Mouse (Mus musculus): ENCODE measurements around the gene Mgat5b.
A peak's percentile ranks its signal among the peaks of the same experiment; 100 is the strongest.

The Mgat5b gene

DNA sequence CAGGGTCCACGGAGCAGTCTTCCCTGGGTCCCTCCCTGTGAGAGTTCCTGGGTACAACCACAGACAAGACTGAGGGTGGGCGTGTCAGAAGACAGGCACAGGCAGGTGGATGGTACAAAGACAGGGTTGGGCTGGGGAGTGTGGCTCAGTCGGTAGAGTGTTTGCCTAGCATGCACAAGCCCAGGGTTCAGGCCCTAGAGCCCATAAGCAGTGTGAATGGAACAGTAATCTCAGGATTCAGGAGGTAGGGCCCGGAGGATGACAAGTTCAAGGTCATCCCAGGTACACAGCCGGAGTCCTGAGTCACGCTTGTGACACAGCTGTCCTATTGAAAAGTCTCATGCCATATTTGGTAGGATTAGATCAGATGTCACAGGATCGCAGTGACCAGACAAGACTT is 55.7 kb downstream of the Mgat5b start:
- no peak for DNase-seq (ENCODE audit: low spot score in 2 of 2)

DNA sequence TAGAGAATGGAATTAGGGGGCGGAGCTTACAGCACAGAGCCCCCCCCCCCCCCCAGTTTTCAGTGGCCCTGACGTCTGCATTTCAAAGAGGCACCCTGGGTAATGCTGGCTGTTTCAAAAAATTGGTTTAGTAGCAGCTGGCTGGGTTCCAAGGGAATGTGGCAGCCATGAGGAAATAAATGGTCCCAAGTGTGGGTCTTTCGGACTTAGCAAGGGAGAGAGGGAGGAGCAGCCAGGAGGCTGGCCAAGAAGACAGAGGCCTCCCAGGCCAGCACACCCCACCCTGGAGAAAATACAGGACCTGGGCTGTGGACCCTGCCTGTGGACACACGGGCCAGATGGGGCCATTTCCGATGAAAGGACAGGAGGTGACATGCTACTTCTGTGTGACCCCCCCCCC is 61.6 kb downstream of the Mgat5b start:
- no peak for DNase-seq (ENCODE audit: low spot score in 2 of 2)

DNA sequence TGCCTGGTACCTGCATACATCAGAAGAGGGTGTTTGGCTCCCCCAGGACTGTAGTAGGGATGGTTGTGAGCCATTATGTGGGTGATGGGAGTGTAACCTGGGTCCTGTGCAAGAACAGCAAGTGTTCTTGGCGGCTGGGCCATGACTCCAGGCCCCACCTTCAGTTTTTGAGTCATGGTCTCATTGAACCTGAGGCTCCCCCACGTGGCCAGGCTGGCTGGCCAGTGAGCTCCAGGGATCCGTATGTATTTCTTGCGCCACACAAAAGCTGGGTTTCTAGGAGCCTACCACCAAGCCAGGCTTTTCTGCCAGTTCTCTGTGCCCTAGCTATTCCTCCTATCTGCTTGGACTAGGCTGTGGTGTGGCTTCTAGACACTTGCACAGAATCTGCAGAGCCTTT is 63.9 kb downstream of the Mgat5b start:
- DNase-seq (ENCODE audit: low spot score in 2 of 2) = no peak

DNA sequence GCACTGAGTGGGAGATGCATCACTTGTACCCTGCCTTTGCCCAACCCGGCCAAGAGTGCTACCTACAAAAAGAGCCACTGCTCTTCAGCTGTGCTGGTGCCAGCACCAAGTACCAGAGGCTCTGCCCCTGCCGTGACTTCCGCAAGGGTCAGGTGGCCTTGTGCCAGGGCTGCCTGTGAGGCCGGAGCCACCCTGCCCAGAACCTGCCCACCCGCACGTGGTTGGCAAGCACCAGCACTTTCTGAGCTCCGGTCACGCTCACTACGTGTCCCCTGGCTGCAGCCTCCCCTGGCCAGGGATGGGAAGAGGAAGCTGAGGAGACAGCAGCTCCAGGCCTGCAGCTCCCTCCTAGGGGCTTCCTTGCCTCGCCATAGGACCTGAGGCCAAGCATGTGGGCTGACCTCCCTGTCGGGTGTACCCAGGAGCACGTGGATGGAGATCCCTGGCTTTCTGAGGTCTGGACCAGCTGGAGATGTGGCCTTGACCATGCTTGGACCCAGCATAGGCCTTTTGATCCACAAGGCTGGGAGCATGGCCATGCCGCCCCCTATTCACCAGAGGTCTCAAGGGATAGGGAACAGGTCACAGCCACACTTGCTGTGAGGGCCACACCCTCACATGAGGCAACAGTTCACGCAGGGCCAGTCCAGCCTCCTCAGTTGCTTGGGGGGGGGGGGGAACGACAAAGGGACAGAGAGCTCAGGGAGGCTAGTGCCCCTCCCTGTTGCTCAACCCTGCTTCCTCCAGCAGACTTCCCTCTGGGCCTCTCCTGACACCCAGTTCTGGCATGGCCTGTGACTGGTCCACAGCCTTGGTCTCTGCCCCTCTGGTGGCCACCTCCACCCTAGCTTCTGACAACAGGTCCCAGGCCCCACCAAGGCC is 67.1 kb downstream of the Mgat5b start:
- no peak for DNase-seq (ENCODE audit: low spot score in 2 of 2)

DNA sequence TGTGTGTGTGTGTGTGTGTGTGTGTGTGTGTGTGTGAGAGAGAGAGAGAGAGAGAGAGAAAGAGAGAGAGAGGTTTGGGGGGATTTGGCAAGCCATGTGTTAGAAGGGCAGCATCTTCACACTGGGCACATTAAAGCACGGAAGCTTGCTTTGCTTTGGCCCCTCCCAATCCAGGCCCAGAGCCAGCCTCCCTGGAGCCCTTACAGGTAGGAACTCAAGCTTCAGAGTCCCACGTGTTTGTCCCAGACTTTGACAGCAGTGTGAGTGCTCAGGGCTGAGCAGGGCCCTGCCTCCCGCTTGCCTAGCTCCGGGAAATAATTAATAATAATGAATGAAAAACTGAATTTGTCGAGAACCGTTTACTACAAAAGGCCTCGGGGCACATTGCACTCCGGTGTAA is 69.5 kb downstream of the Mgat5b start:
- peak; percentile 75 to 82 for DNase-seq (ENCODE audit: low spot score in 2 of 2)

- DNase-seq (ENCODE audit: low spot score in 2 of 2) = no peak
These were observed 71.6 kb downstream of the Mgat5b start for GRCm38 (mm10) chr11:116990231-116990630.

DNA sequence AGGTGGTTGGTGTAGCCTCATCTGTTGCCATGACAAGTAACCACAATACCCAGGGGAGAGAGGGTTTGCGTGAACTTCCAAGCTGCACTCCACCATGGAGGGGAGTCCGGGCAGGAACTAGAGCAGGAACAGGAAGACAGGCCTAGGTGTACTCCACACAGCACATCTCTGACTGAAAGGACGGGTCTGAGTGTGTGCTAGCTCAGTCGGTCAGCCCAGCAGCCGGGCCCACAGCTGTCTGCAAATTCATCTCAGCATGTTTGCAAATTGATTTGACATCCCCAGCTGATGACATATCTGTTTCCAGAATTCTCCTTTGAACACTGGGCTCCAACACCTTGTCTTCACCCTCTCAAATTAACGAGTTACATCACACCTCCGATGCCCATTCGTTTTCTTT is 72.7 kb downstream of the Mgat5b start:
- DNase-seq (ENCODE audit: low spot score in 2 of 2) = no peak

DNA sequence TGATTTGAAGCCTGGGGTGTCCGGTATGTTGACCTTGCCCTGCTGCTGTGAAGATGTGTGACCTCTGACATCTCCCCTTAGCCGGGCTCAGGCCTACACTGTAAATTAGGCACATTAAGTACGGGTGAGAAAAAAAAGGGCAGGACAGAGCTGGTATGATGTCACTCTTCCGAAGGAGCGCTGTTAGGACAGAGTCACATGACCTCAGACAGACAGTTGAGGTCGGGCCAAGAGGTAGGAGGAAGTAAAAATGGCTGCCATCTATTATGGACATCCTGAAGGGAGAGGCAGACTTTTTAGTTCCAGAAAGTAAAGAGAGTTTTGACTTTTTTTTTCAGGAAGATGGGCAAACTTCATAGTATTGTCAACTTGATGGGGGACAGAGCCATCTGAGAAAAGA is 73.3 kb downstream of the Mgat5b start:
- no peak for DNase-seq (ENCODE audit: low spot score in 2 of 2)

- no peak for DNase-seq (ENCODE audit: low spot score in 2 of 2)
These were observed 75.5 kb downstream of the Mgat5b start for GRCm38 (mm10) chr11:116994095-116994582.

- DNase-seq (ENCODE audit: low spot score in 2 of 2) = no peak
These were observed 78.3 kb downstream of the Mgat5b start for GRCm38 (mm10) chr11:116996976-116997375.

DNA sequence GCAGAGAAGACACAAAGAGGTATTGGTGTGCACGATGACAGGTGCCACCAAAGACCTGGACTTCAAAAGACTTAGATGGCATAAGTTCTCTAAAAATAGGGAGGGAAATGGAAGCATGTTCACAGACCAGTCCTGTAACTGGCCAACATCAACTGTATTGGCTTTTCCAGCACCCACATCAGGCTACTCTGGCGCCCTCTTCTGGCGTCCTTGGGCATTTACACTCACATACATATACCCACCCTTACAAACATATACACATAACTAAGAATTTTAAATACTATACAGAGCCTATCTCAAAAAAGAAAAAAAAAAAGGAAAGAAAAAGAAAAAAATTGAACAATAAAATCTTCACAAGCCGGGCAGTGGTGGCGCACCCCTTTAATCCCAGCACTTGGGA is 80.3 kb downstream of the Mgat5b start:
- DNase-seq (ENCODE audit: low spot score in 2 of 2) = no peak

- DNase-seq (ENCODE audit: low spot score in 2 of 2) = no peak
These were observed 81.6 kb downstream of the Mgat5b start for GRCm38 (mm10) chr11:117000219-117000618.

DNA sequence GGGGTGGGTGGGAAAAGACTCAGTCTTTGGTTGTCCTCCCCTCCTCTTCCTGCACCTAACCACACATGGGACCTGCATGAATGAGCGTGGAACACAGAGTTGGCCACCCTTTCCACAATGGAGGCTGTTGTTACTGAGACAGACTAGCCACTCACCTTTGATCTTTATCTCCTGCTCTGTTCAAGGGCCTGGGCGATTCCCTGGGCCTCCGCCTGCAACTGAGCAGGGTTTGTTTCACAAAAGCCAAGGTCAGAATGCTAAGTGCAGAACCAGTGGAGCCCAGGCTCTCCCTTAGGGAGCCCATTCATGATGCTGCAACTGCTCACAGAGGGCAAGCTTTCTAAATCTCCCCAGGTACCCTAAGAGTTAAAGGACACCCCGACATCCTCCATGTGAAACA is 83.1 kb downstream of the Mgat5b start:
- no peak for DNase-seq (ENCODE audit: low spot score in 2 of 2)

DNA sequence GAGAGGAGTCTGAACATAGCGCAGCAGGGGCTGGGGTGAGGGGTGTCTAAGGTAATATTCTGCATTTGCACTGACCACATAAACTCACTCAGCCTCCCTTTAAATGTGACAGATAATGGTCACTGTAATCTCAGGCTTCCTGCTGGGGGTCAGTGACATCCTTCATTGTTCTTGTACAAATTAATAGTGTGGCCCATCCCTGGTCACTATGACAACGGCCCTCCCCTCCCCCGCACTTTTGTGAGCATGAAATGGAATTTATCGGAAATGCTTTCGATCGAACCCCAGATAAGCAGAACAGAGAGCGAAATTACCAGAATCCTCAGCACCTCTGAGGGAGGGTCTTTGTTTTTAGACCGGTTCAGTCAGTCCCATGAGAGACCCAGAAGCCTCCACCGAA is 84.8 kb downstream of the Mgat5b start:
- DNase-seq (ENCODE audit: low spot score in 2 of 2) = no peak

GRCm38 (mm10) chr11:117004277-117004676 is 85.6 kb downstream of the Mgat5b start:
- peak in 1 of 2 experiments; percentile 35 for DNase-seq (ENCODE audit: low spot score in 2 of 2)

DNA sequence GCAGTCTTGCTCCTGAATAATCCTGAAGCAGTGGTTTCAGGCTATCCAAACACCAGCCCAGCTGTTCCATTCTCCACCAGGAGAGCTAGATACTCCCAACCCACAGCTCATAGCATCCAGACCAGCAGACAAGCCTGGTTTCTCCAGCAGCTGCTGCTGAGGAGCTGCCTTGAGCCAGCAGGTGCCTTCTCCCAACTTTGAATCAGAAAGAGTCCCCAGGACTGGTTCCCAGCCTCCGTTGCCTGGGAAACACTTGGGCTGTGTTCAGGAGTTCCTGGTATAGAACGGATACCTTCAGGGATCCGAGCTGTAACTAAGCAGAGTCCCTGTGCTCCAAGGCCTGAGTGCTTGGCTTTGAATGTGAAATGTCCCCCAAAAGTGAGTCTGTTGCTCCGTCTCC is 98.8 kb downstream of the Mgat5b start:
- peak; percentile 67 to 74 for DNase-seq (ENCODE audit: low spot score in 2 of 2)

GRCm38 (mm10) chr11:117018410-117018809 is 99.7 kb downstream of the Mgat5b start:
- DNase-seq (ENCODE audit: low spot score in 2 of 2) = peak; percentile 94

DNA sequence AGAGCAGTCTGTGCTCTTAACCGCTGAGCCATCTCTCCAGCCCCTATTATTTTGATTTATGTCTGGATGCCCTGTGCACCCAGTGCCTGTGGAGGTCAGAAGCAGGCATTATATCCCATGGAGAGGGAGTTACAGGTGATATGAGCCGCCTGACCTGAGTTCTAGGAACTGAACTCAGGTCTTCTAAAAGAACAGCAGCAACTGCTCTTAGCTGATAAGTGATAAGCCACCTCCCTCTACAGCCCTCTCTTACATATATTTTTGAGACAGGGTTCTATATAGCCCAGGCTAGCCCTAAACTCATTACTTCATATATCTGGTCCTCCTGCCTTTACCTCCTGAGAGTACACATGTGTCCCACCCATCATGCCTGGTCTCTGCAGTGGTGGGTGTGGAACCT is 102.4 kb downstream of the Mgat5b start:
- no peak for DNase-seq (ENCODE audit: low spot score in 2 of 2)

GRCm38 (mm10) chr11:117023537-117023936 is 104.9 kb downstream of the Mgat5b start:
- DNase-seq (ENCODE audit: low spot score in 2 of 2) = no peak

- DNase-seq (ENCODE audit: low spot score in 2 of 2) = no peak
These were observed 109.0 kb downstream of the Mgat5b start for GRCm38 (mm10) chr11:117027681-117028080.

DNA sequence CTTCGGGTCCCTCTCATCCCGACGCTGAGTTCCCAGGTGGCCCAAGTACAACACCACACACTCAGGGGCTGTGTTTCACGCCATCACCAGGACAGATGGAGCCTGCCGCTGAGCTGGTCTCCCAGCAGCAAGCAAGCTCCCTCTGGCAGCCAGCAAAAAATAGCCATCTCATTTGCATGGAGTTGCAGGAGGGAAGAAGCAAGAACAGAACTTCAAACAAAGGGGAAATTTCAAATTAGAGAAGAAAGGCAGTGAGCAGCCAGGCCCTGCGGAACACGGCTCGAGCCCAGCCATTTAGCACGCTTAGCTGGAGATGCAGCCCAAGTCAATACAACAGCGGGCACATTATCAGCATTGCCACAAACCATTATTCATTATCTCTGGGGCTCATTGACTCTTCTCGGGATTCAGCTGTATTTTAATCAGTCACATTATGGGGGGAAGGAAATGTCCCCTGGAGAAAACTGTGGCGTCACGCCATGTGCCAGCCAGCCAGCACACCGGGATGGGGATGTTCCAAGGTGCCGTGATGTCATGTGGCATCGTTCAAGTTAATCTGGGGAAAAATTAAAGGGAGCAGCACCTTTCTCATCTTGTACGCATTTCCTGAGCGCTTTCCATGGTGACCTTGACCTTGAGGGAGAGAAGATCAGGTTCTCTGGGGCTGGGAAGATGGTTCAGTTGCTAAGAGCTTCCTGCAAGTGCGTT is 110.4 kb downstream of the Mgat5b start:
- DNase-seq (ENCODE audit: low spot score in 2 of 2) = peak; percentile 81 to 89

- DNase-seq (ENCODE audit: low spot score in 2 of 2) = no peak
These were observed 110.9 kb downstream of the Mgat5b start for GRCm38 (mm10) chr11:117029569-117029955.

DNA sequence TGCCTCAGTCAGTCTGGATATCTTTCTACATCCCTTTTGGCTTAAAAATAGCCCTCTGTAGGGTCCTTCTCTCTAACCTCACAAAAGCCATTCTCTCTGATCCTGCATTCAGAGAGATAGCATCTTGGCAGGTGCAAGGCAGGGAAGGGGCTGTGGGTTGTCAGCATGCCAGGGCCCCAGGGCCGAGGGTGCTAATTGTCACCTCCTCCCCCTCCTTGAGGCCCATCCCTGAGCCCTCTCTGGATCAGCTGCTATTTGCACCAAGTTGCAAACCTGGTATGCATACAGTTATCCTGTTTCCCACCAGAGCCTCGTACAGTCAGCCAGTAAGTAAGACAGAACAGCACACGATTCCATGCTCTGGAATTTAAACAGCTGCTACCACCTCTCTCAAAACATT is 111.4 kb downstream of the Mgat5b start:
- no peak for DNase-seq (ENCODE audit: low spot score in 2 of 2)
